9 mouse cellular contexts compared by ENCODE assay signal in the genomic region with DNA sequence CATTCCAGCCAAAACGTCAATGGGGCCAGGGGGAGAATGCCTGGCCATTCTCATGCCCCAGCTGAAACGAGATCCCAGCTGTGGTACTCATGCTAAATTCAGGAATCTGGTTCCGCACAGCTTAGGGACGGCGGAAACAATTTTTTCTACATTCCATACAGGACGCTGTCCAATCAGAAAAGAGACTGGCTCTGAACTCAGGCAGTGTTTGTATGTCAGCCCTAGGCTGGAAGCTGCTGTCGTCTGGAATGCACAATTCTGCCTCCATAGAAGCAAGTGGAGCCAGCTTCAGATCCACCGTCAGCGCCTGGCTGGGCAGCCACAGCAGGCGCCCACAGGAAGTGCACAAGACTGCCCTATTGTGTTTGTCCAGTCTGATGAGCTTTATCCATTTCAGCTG. TPM values are rescaled to one million over a fixed set of nuclear protein-coding genes. Genes with fewer than 3 reads are reported as not detected.
DNase-seq lines count a peak whose midpoint lies in the region; ATAC-seq lines count a peak whose summit lies in the region.
"Had no signal": no experiment of that assay in that cellular context is flagged by ENCODE, and none has a peak within 500 bp of the region (broad histone marks: within the 10 kb centered on the region; RNA-seq: fewer than 3 reads in every experiment).

No protein-coding gene starts in this region.

- DNase-seq in 3134 (ENCODE audit: extremely low read depth, insufficient read length, low spot score) = peak; percentile 61
- peak; percentile 91 for DNase-seq in embryonic facial prominence, embryonic 11.5 days (ENCODE audit: low spot score)
- DNase-seq in hindlimb bud, embryonic 11.5 days (ENCODE audit: extremely low spot score, low read depth, low spot score) = peak; percentile 44
- peak; percentile 79 for DNase-seq in lung, postnatal 10 days
- DNase-seq in yolk sac, embryonic 10.5 days (ENCODE audit: low spot score) = peak; percentile 53
- DNase-seq in cerebellum, adult 9-11 months = no peak
- DNase-seq in layer of hippocampus, adult 9-11 months = no peak
- no peak for DNase-seq in layer of hippocampus, postnatal 14 days (ENCODE audit: low spot score in 2 of 2)

- 9% methylated on average over 10 of the region's 10 CpGs for WGBS in embryonic facial prominence, embryonic 11.5 days

- no peak overlapping the region for H3K9ac ChIP-seq in embryonic facial prominence, embryonic 11.5 days (replicated peaks; ENCODE audit: low read length)

- H3K27me3 ChIP-seq in embryonic facial prominence, embryonic 11.5 days (ENCODE audit: control insufficient read depth, insufficient read depth, low read length) = no peaks in the 10 kb centered on the region
- H3K27me3 ChIP-seq: Patski had no signal

- no peaks in the 10 kb centered on the region for H3K36me3 ChIP-seq in embryonic facial prominence, embryonic 11.5 days (replicated peaks; ENCODE audit: control insufficient read depth, insufficient read depth, low read depth, low read length)

- peaks cover 13% of the 10 kb centered on the region for H3K4me1 ChIP-seq in embryonic facial prominence, embryonic 11.5 days (ENCODE audit: control insufficient read depth, insufficient read depth, low read length)

- H3K27ac ChIP-seq in embryonic facial prominence, embryonic 11.5 days (replicated peaks; ENCODE audit: low read depth, low read length) = peak overlapping the region; percentile 91

- peak; percentile 82 for ATAC-seq in embryonic facial prominence, embryonic 11.5 days (replicated peaks; ENCODE audit: insufficient number of reproducible peaks, low FRiP score, low TSS enrichment, low read depth)
- ATAC-seq: Patski had no signal

- H3K4me3 ChIP-seq in embryonic facial prominence, embryonic 11.5 days (ENCODE audit: low read depth, low read length) = no peak overlapping the region

- peak overlapping the region; percentile 8; the same call in 1 of the 2 replicates for H3K4me2 ChIP-seq in embryonic facial prominence, embryonic 11.5 days (ENCODE audit: low read depth, low read length)

- H3K9me3 ChIP-seq in embryonic facial prominence, embryonic 11.5 days (replicated peaks; ENCODE audit: control insufficient read depth, low read length) = no peaks in the 10 kb centered on the region

RNA-seq across cellular contexts. Expression of gene Gpsm1, which starts 5.6 kb away (rescaled TPM):
- polyA plus RNA-seq in embryonic facial prominence, embryonic 11.5 days (2014; fragmentation: Nextera tagmentation; extraction: Ambion mirVana) = 31.7 and 39.9 TPM in 2 replicates
- total RNA-seq in layer of hippocampus, postnatal 14 days (2021) = 10 to 100 TPM; 48.4 to 57.6 TPM

RNA-seq across cellular contexts. Expression of gene Ccdc187, which starts 15.4 kb away (rescaled TPM):
- 0.13 TPM in 1 of 2 replicates, not detected in the other for polyA plus RNA-seq in embryonic facial prominence, embryonic 11.5 days (2014; fragmentation: Nextera tagmentation; extraction: Ambion mirVana)
- 1 to 10 TPM in 1 of 2 experiments, under 1 TPM in 1; 0.60 to 1.2 TPM for total RNA-seq in layer of hippocampus, postnatal 14 days (2021)

RNA-seq across cellular contexts. Expression of gene Dnlz, which starts 42.2 kb away (rescaled TPM):
- polyA plus RNA-seq in embryonic facial prominence, embryonic 11.5 days (2014; fragmentation: Nextera tagmentation; extraction: Ambion mirVana) = 25.1 and 29.8 TPM in 2 replicates
- total RNA-seq in layer of hippocampus, postnatal 14 days (2021) = 10 to 100 TPM; 25.9 TPM

RNA-seq across cellular contexts. Expression of gene Card9, which starts 51.0 kb away (rescaled TPM):
- 0.40 and 0.41 TPM in 2 replicates for polyA plus RNA-seq in embryonic facial prominence, embryonic 11.5 days (2014; fragmentation: Nextera tagmentation; extraction: Ambion mirVana)
- total RNA-seq in layer of hippocampus, postnatal 14 days (2021) = 1 to 10 TPM; 2.5 to 2.6 TPM

Comparison
In these comparisons a context has a peak if more than half of its experiments do, and no peak if none do; other contexts are left out.
1. DNase-seq: peak in 3134 (single experiment), embryonic facial prominence, embryonic 11.5 days (single experiment), hindlimb bud, embryonic 11.5 days (single experiment), lung, postnatal 10 days (single experiment) and yolk sac, embryonic 10.5 days (single experiment); none in cerebellum, adult 9-11 months (single experiment), layer of hippocampus, adult 9-11 months (single experiment) and layer of hippocampus, postnatal 14 days (0 of 2).